Mouse (Mus musculus) heart, embryonic 11.5 days (tissue): ENCODE data around the gene Prss38. TPM values are rescaled to one million over a fixed set of nuclear protein-coding genes. Genes with fewer than 3 reads are reported as not detected.
"Not testable (repeated sequence)": the region's sequence is repeated elsewhere in the genome, so short reads cannot be mapped to it uniquely, and the experiment has no call there.

Experiments used
- ATAC-seq: fragments of 200-750 bp; cut with Nextera tagmentation; replicated peaks from 2 replicates; pipeline ENCODE4 v1.8.0; 2017; ENCODE audit warnings: moderate library complexity; ENCODE audit not compliant: insufficient number of reproducible peaks, low FRiP score, low TSS enrichment
- H3K27ac ChIP-seq: fragments of 300-500 bp; sonication (generic); 2 replicates; pipeline ENCODE4 v1.5.1; 2014; ENCODE audit warnings: mild to moderate bottlenecking, low read depth, low read length
- H3K27me3 ChIP-seq: fragments of 300-500 bp; sonication (generic); 2 replicates; pipeline ENCODE4 v1.6.1; 2014; ENCODE audit warnings: mild to moderate bottlenecking, low read length, mixed read lengths; ENCODE audit not compliant: control insufficient read depth, insufficient read depth
- H3K36me3 ChIP-seq: fragments of 300-500 bp; sonication (generic); 2 replicates; pipeline ENCODE4 v1.6.1; 2014; ENCODE audit warnings: mild to moderate bottlenecking, low read length, moderate library complexity, mixed read lengths; ENCODE audit not compliant: control insufficient read depth, insufficient read depth
- H3K4me1 ChIP-seq: fragments of 300-500 bp; sonication (generic); 2 replicates; pipeline ENCODE4 v1.6.1; 2014; ENCODE audit warnings: low read length; ENCODE audit not compliant: control insufficient read depth, insufficient read depth
- H3K4me2 ChIP-seq: fragments of 300-500 bp; sonication (generic); 2 replicates; pipeline ENCODE4 v1.6.1; 2014; ENCODE audit warnings: mild to moderate bottlenecking, moderate library complexity
- H3K4me3 ChIP-seq: fragments of 300-500 bp; sonication (generic); 2 replicates; pipeline ENCODE4 v1.5.1; 2014; ENCODE audit warnings: low read depth, low read length
- H3K9ac ChIP-seq: fragments of 300-500 bp; sonication (generic); 2 replicates; pipeline ENCODE4 v1.6.1; 2014; ENCODE audit warnings: mild to moderate bottlenecking, low read depth, low read length, moderate library complexity
- H3K9me3 ChIP-seq: fragments of 300-500 bp; sonication (generic); replicated peaks from 2 replicates; pipeline ENCODE4 v1.6.1; 2016; ENCODE audit warnings: low read length; ENCODE audit not compliant: control insufficient read depth
- WGBS: fragments of 180-500 bp; shearing (Covaris S2); extraction: QIAGEN DNeasy Blood & Tissue Kit; methylation state at CpG from one replicate; pipeline ENCODE4 v1.1.7; 2014; ENCODE audit not compliant: insufficient replicate concordance; 5-methylcytosine and 5-hydroxymethylcytosine counted together
- polyA plus RNA-seq: library from polyadenylated mRNA; unstranded; fragments of >200 nt; fragmentation: Nextera tagmentation; extraction: Ambion mirVana; gene quantifications from 2 replicates; pipeline ENCODE4 v1.2.1, GENCODE M21; 2014

Gene Prss38
- polyA plus RNA-seq, 1 experiment from 2014 or later = not detected

DNA sequence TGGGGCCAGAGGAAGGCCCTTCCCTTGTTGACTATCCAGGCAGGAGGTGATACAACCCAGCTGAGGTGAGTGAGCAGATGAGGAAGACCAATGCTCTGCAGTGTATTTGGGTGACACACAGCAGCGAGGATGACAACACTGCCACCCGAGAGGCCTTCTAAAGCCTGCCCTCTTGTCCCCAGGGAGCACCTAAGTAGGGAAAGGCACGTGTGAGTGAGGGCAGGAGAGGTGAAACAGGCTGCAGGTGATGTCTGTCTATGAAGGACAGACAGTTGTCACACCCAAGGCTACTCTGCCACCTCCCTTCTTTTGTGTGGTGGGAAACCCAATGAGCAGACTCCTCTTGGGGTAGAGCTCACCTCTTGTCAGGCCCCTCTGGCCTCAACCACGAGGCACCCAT, 14.2 kb upstream of the Prss38 start:
- no peak overlapping the region for H3K4me3 ChIP-seq
- WGBS = 70% methylated on average over 4 of the region's 4 CpGs
- no peaks in the 10 kb centered on the region for H3K27me3 ChIP-seq
- H3K9ac ChIP-seq = no peak overlapping the region
- H3K36me3 ChIP-seq = no peaks in the 10 kb centered on the region
- no peaks in the 10 kb centered on the region for H3K9me3 ChIP-seq
- H3K27ac ChIP-seq = no peak overlapping the region
- no peak overlapping the region for H3K4me2 ChIP-seq
- peaks cover 13% of the 10 kb centered on the region for H3K4me1 ChIP-seq
- ATAC-seq = no peak

DNA sequence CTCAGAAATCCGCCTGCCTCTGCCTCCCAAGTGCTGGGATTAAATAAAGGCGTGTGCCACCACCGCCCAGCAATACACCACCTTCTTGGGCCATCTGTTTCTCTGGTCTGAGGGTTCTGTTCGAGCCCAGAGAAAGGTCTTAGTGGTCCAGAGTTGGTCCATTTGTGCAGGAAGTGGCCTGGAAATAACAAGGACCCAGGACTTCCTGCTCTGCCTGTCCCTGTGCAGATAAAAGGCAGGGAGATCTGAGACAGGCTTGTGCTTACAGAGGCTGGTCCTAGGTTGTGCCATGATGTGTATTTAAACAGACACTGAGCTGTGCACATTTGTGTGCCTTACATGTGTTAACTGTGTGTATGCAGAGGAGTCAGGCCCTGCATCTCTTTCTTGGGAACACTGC, 13.3 kb upstream of the Prss38 start:
- Histone ChIP-seq H3K9me3 (no peaks in the 10 kb centered on the region), H3K36me3 (no peaks in the 10 kb centered on the region), H3K27ac (no peak overlapping the region), H3K4me3 (no peak overlapping the region), H3K27me3 (no peaks in the 10 kb centered on the region), H3K4me1 (peaks cover 21% of the 10 kb centered on the region), H3K4me2 (no peak overlapping the region), H3K9ac (no peak overlapping the region)
- ATAC-seq = no peak
- 83% methylated on average over 4 of the region's 4 CpGs for WGBS

DNA sequence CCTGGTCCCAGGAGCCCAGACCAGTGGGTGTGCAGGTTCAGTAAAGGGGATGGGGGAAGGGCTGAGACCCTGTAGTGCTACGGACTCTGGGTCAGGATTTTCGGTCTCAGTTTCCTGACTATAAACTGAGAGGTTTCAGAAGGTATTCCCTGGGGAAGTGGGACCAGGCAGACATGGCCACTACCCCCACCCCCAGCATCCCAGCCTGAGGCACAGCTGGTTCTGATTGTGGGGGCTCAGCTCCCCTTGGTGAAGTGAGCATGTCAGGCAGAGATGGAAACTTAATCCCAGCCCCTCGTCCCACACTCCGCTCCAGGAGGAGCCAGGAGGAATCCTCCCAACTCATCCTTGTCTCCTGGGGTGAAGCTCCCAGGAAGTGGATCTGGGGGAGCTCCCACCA, 12.0 kb upstream of the Prss38 start:
- H3K4me2 ChIP-seq = no peak overlapping the region

DNA sequence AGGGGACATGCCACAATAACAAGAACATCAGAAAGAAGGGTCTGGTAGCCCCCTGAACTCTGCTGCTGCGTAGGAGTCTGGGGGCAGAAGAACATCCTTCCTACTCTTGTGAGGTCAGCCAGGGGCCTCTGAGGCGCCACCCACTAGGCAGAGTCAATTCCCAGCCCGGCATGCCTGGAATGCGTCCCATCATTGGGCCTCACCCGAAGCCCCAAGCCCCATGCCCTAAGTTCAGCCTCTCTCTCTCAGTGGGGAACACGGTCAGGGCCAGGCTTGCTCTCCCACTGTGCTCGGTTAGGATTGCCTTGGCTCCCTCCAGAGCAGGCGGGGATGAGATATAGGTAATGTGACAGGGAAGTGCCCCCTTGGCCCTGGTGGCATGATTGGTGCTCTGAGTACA, 9.7 kb upstream of the Prss38 start:
- ATAC-seq = peak; percentile 64

More for the DNA sequence above, 12.0 kb upstream of the Prss38 start:
- no peaks in the 10 kb centered on the region for H3K27me3 ChIP-seq
- no peak overlapping the region for H3K27ac ChIP-seq
- 58% methylated on average over 4 of the region's 4 CpGs for WGBS
- H3K36me3 ChIP-seq = no peaks in the 10 kb centered on the region
- H3K9ac ChIP-seq = no peak overlapping the region
- no peak overlapping the region for H3K4me3 ChIP-seq
- no peaks in the 10 kb centered on the region for H3K9me3 ChIP-seq
- H3K4me1 ChIP-seq = peaks cover 23% of the 10 kb centered on the region
- no peak for ATAC-seq

DNA sequence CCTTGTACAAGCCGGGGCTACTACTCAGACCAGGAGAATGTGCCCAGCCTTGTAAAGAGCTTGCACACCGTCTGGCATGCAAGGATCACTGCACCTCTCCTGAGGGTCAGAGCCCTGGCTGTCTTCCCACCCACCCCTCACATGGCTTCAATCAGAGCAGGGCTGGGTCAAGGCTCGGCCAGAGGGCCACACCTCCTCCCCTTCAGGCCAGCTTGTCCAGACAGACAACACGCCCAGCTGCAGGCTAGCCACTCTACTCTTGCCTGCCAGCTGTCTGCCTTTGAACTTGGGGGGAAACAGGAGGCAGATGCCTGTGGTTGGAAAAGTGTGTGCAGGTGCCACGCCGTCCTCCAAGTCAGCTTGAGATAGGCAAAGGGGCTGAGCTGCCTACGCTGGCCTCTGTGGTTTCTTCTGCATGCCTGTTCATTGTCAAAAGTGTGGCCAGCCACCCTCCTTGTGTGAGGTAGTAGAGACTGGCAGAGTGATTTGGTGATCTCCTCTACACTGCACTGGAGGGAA, 9.0 kb upstream of the Prss38 start:
- peaks cover 23% of the 10 kb centered on the region for H3K4me1 ChIP-seq
- H3K9ac ChIP-seq = 0 out of 2 replicates have a peak overlapping the region, but pooled peaks have one; percentile 16
- H3K27me3 ChIP-seq = no peaks in the 10 kb centered on the region
- ATAC-seq = peak; percentile 64
- 17% methylated on average over 7 of the region's 7 CpGs for WGBS
- H3K27ac ChIP-seq = peak overlapping the region; percentile 74
- no peaks in the 10 kb centered on the region for H3K36me3 ChIP-seq
- no peaks in the 10 kb centered on the region for H3K9me3 ChIP-seq
- H3K4me2 ChIP-seq = peak overlapping the region; percentile 16
- H3K4me3 ChIP-seq = no peak overlapping the region

More for the DNA sequence above, 9.7 kb upstream of the Prss38 start:
- H3K4me3 ChIP-seq = no peak overlapping the region
- peaks cover 23% of the 10 kb centered on the region for H3K4me1 ChIP-seq
- no peaks in the 10 kb centered on the region for H3K27me3 ChIP-seq
- H3K4me2 ChIP-seq = peak overlapping the region; percentile 16; the same call in 1 of the 2 replicates
- H3K9me3 ChIP-seq = no peaks in the 10 kb centered on the region
- no peaks in the 10 kb centered on the region for H3K36me3 ChIP-seq
- WGBS = 9% methylated on average over 8 of the region's 8 CpGs
- H3K9ac ChIP-seq = 0 out of 2 replicates have a peak overlapping the region, but pooled peaks have one; percentile 28
- H3K27ac ChIP-seq = peak overlapping the region; percentile 74

DNA sequence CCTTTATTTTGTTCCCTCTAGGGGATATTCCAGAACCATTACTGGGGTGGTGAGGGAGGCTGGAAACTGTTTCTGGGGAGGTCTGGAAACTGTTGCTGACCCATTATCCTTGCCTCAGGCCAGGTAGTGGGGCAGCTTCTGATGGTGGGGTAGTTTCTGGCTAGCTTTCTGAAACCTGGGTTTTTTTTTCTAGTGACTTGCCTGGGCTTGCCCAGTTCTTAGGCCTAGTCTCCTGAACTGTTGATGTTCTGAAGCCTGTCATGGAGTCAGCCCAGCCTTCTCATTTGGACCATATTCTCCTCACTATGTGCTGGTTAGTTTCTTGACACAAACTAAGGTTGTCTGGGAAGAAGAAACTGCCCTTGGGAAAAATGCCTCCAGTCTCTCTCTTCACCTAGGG, 4.1 kb upstream of the Prss38 start:
- H3K4me3 ChIP-seq = no peak overlapping the region
- no peaks in the 10 kb centered on the region for H3K36me3 ChIP-seq
- no peaks in the 10 kb centered on the region for H3K9me3 ChIP-seq
- H3K4me2 ChIP-seq = no peak overlapping the region
- H3K4me1 ChIP-seq = peaks cover 9% of the 10 kb centered on the region
- no peak overlapping the region for H3K27ac ChIP-seq
- no peak for ATAC-seq
- H3K27me3 ChIP-seq = no peaks in the 10 kb centered on the region
- no peak overlapping the region for H3K9ac ChIP-seq

DNA sequence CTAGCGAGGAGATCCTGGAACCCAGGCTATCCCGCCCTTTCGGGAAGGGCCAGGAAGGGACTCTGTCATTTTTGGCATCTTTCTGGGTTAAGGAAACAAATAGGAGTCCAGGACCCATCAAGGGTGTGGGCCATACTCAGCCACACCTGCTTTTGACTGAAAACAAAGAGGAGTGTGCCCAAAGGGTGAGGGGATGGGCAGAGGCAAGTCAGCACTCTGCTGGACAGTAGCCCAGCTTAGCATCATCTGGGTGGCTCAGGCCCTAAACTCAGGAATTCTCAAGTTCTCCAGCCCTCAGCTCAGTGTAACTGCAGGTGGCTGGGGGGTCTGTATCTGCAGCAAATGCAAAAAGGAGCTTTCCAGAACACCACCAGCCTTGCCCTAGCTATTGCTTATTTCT, 2.5 kb upstream of the Prss38 start:
- Histone ChIP-seq H3K4me2 (no peak overlapping the region), H3K4me1 (no peaks in the 10 kb centered on the region), H3K9me3 (no peaks in the 10 kb centered on the region), H3K4me3 (no peak overlapping the region), H3K27ac (no peak overlapping the region), H3K36me3 (no peaks in the 10 kb centered on the region), H3K27me3 (no peaks in the 10 kb centered on the region), H3K9ac (no peak overlapping the region)
- ATAC-seq = no peak
- WGBS = 76% methylated on average over 3 of the region's 3 CpGs

DNA sequence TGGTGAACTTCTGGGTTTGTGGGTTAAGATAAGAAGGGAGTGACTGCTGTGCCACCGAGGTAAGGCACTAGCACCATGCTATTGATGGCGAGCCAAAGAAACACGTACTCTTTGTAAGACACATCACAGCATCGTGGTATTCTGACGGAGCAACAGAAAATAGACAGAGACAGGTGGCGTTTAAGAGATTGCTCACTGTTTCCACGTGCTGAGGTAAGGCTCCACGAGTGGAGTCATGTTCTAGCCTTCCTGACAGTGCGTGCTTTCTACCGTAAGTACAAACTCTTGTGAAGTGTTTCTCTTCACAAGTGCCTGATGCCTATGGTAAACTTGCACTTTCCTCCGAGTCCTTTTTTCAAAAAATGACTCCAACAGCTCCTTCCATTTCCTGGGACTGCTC, 5.6 kb downstream of the Prss38 start:
- Histone ChIP-seq H3K4me2 (no peak overlapping the region), H3K4me3 (no peak overlapping the region), H3K27ac (no peak overlapping the region), H3K27me3 (no peaks in the 10 kb centered on the region), H3K4me1 (no peaks in the 10 kb centered on the region), H3K36me3 (no peaks in the 10 kb centered on the region), H3K9me3 (no peaks in the 10 kb centered on the region), H3K9ac (no peak overlapping the region)
- 74% methylated on average over 11 of the region's 11 CpGs for WGBS
- ATAC-seq = no peak

DNA sequence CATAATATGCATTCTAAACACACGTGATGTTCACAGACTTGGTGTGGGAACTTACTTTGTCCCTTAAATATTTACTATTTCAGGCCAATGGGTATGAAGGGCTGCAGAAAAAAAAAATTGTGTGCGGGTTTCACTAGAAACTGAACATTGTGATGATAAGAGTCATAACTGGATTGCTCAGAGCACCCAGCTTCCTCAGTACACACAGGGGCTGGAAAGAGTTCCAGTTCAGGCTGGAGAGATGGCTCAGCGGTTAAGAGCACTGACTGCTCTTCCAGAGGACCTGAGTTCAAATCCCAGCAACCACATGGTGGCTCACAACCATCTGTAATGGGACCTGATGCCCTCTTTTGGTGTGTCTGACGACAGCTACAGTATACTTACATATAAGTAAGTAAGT, 7.5 kb downstream of the Prss38 start:
- not testable (repeated sequence) for H3K9me3 ChIP-seq, H3K4me3 ChIP-seq, H3K27ac ChIP-seq, ATAC-seq, H3K4me1 ChIP-seq, H3K4me2 ChIP-seq, H3K36me3 ChIP-seq, H3K27me3 ChIP-seq, H3K9ac ChIP-seq
- WGBS = 72% methylated on average over 4 of the region's 4 CpGs
